Mouse (Mus musculus): ENCODE measurements around the gene Snx29.
"Not testable (repeated sequence)": the region's sequence is repeated elsewhere in the genome, so short reads cannot be mapped to it uniquely, and the experiment has no call there.

DNA sequence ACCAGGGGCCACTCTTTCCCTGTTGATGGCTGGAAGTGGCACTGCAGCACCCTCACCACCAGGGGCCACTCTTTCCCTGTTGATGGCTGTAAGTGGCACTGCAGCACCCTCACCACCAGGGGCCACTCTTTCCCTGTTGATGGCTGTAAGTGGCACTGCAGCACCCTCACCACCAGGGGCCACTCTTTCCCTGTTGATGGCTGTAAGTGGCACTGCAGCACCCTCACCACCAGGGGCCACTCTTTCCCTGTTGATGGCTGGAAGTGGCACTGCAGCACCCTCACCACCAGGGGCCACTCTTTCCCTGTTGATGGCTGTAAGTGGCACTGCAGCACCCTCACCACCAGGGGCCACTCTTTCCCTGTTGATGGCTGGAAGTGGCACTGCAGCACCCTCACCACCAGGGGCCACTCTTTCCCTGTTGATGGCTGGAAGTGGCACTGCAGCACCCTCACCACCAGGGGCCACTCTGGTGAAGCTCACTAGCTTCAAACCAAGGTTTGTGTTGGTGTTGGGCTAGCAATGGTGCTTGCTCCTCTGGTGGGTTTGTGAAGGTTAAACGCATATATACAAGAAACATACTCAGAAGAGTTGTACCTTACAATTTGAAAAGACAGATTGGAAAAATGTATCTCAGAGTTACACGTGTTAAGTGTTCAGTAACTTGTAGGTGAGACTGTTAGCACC lies 101.0 kb downstream of the Snx29 start:
- not testable (repeated sequence) for TF ChIP-seq POLR2A (IDR thresholded peaks at IDR 0.05; ENCODE audit: borderline replicate concordance, insufficient read depth, low read length)
- TF ChIP-seq CTCF (IDR thresholded peaks at IDR 0.05; ENCODE audit: borderline replicate concordance, insufficient read depth, low read depth, low read length) = peak; percentile 65
